9 mouse cellular contexts compared by ENCODE assay signal in genomic region chr11:115176399-115177190, GRCm38 (mm10). TPM values are rescaled to one million over a fixed set of nuclear protein-coding genes. Genes with fewer than 3 reads are reported as not detected.
DNase-seq lines count a peak whose midpoint lies in the region; ATAC-seq and TF ChIP-seq lines count a peak whose summit lies in the region.
"Had no signal": no experiment of that assay in that cellular context is flagged by ENCODE, and none has a peak within 500 bp of the region (broad histone marks: within the 10 kb centered on the region; RNA-seq: fewer than 3 reads in every experiment).

No protein-coding gene starts in this region.

- TF ChIP-seq CTCF in lung, embryonic 14.5 days (IDR thresholded peaks at IDR 0.05; ENCODE audit: low read depth), result no peak
- TF ChIP-seq CTCF in lung, adult 2 months (IDR thresholded peaks at IDR 0.05; ENCODE audit: insufficient read depth, low read length), result no peak

- WGBS in forebrain, embryonic 14.5 days, result 68% methylated on average over 24 of the region's 24 CpGs
- WGBS in forebrain, embryonic 13.5 days, result 63% methylated on average over 24 of the region's 24 CpGs
- WGBS in lung, embryonic 14.5 days, result 56% methylated on average over 24 of the region's 24 CpGs
- 88% methylated on average over 24 of the region's 24 CpGs for WGBS in lung, adult 2 months
- WGBS in limb, embryonic 12.5 days, result 65% methylated on average over 24 of the region's 24 CpGs
- 55% methylated on average over 24 of the region's 24 CpGs for WGBS in stomach, embryonic 14.5 days

- DNase-seq in forebrain, embryonic 14.5 days (ENCODE audit: low spot score), result no peak
- DNase-seq in lung, embryonic 14.5 days, result peak; percentile 34
- DNase-seq in lung, adult 2 months, result no peak
- DNase-seq in adrenal gland, postnatal 36 days, result no peak
- DNase-seq: lung, postnatal 4 days had no signal

- peak overlapping the region; percentile 27; the same call in 1 of the 2 replicates for H3K27ac ChIP-seq in forebrain, embryonic 14.5 days (ENCODE audit: low read depth, low read length)
- no peak overlapping the region; the same call in 1 of the 2 replicates for H3K27ac ChIP-seq in forebrain, embryonic 13.5 days
- H3K27ac ChIP-seq in lung, embryonic 14.5 days (ENCODE audit: low read depth), result peak overlapping the region; percentile 38; the same call in 1 of the 2 replicates
- peak overlapping the region; percentile 68 for H3K27ac ChIP-seq in limb, embryonic 12.5 days
- H3K27ac ChIP-seq in stomach, embryonic 14.5 days (ENCODE audit: low read length), result peak overlapping the region; percentile 52; the same call in 1 of the 2 replicates

- no peak overlapping the region; the same call in 1 of the 2 replicates for H3K9ac ChIP-seq in forebrain, embryonic 14.5 days (ENCODE audit: low read length)
- H3K9ac ChIP-seq in forebrain, embryonic 13.5 days, result no peak overlapping the region; the same call in 1 of the 2 replicates
- no peak overlapping the region for H3K9ac ChIP-seq in lung, embryonic 14.5 days
- no peak overlapping the region for H3K9ac ChIP-seq in limb, embryonic 12.5 days (replicated peaks)
- H3K9ac ChIP-seq in stomach, embryonic 14.5 days (replicated peaks; ENCODE audit: low read depth, low read length), result 0 out of 2 replicates have a peak overlapping the region, but pooled peaks have one; percentile 6

- 0 out of 2 replicates have a peak, but pooled peaks cover 8% of the 10 kb centered on the region for H3K36me3 ChIP-seq in forebrain, embryonic 14.5 days (ENCODE audit: control insufficient read depth, insufficient read depth, low read length)
- 0 out of 2 replicates have a peak, but pooled peaks cover 3% of the 10 kb centered on the region for H3K36me3 ChIP-seq in forebrain, embryonic 13.5 days (ENCODE audit: poor library complexity, severe bottlenecking)
- peaks cover 7% of the 10 kb centered on the region; the same call in 1 of the 2 replicates for H3K36me3 ChIP-seq in lung, embryonic 14.5 days (ENCODE audit: insufficient read depth)
- no peaks in the 10 kb centered on the region for H3K36me3 ChIP-seq in limb, embryonic 12.5 days
- H3K36me3 ChIP-seq in stomach, embryonic 14.5 days (ENCODE audit: control insufficient read depth, insufficient read depth, low read length), result no peaks in the 10 kb centered on the region; the same call in 1 of the 2 replicates

- H3K27me3 ChIP-seq in forebrain, embryonic 14.5 days (replicated peaks; ENCODE audit: control insufficient read depth, insufficient read depth, low read length), result no peaks in the 10 kb centered on the region
- 0 out of 2 replicates have a peak, but pooled peaks cover 18% of the 10 kb centered on the region for H3K27me3 ChIP-seq in forebrain, embryonic 13.5 days
- H3K27me3 ChIP-seq in lung, embryonic 14.5 days (ENCODE audit: insufficient read depth, low read length), result 0 out of 2 replicates have a peak, but pooled peaks cover 3% of the 10 kb centered on the region
- peaks cover 32% of the 10 kb centered on the region for H3K27me3 ChIP-seq in limb, embryonic 12.5 days
- H3K27me3 ChIP-seq in stomach, embryonic 14.5 days (ENCODE audit: control insufficient read depth, insufficient read depth, low read length), result no peaks in the 10 kb centered on the region

- ATAC-seq in forebrain, embryonic 14.5 days, result no peak
- ATAC-seq in forebrain, embryonic 13.5 days, result no peak
- no peak for ATAC-seq in lung, embryonic 14.5 days (ENCODE audit: insufficient read depth)
- ATAC-seq in limb, embryonic 12.5 days (ENCODE audit: insufficient number of reproducible peaks, insufficient read depth, low FRiP score, low TSS enrichment, low read depth), result no peak
- no peak for ATAC-seq in stomach, embryonic 14.5 days (ENCODE audit: insufficient number of reproducible peaks, insufficient read depth, low FRiP score, low read depth)
- no peak for ATAC-seq in monocyte, adult 5-6 weeks (replicated peaks; ENCODE audit: insufficient number of reproducible peaks, low FRiP score, low TSS enrichment, poor library complexity, severe bottlenecking)

- no peak overlapping the region for H3K4me2 ChIP-seq in forebrain, embryonic 14.5 days (ENCODE audit: low read length)
- no peak overlapping the region for H3K4me2 ChIP-seq in forebrain, embryonic 13.5 days
- no peak overlapping the region for H3K4me2 ChIP-seq in lung, embryonic 14.5 days
- H3K4me2 ChIP-seq in limb, embryonic 12.5 days, result peak overlapping the region; percentile 11; the same call in 1 of the 2 replicates
- H3K4me2 ChIP-seq in stomach, embryonic 14.5 days (replicated peaks; ENCODE audit: low read depth, low read length), result peak overlapping the region; percentile 32; the same call in 1 of the 2 replicates

- H3K4me3 ChIP-seq in forebrain, embryonic 14.5 days (ENCODE audit: low read depth, low read length), result no peak overlapping the region
- no peak overlapping the region for H3K4me3 ChIP-seq in forebrain, embryonic 13.5 days
- H3K4me3 ChIP-seq in lung, embryonic 14.5 days (ENCODE audit: low read depth, low read length), result no peak overlapping the region
- H3K4me3 ChIP-seq in lung, adult 2 months (replicated peaks; ENCODE audit: extremely low read depth, low read depth, low read length), result no peak overlapping the region
- H3K4me3 ChIP-seq in limb, embryonic 12.5 days (replicated peaks), result no peak overlapping the region
- H3K4me3 ChIP-seq in stomach, embryonic 14.5 days (ENCODE audit: low read depth, low read length), result no peak overlapping the region

- H3K9me3 ChIP-seq in forebrain, embryonic 14.5 days (replicated peaks; ENCODE audit: control insufficient read depth, low read length), result no peaks in the 10 kb centered on the region
- no peaks in the 10 kb centered on the region for H3K9me3 ChIP-seq in forebrain, embryonic 13.5 days (replicated peaks)
- H3K9me3 ChIP-seq in lung, embryonic 14.5 days (ENCODE audit: low read depth, low read length), result no peaks in the 10 kb centered on the region
- no peaks in the 10 kb centered on the region for H3K9me3 ChIP-seq in limb, embryonic 12.5 days
- no peaks in the 10 kb centered on the region for H3K9me3 ChIP-seq in stomach, embryonic 14.5 days (ENCODE audit: control insufficient read depth, low read depth, low read length)

- H3K4me1 ChIP-seq in forebrain, embryonic 14.5 days (ENCODE audit: control insufficient read depth, insufficient read depth, low read length), result peaks cover 35% of the 10 kb centered on the region
- peaks cover 66% of the 10 kb centered on the region for H3K4me1 ChIP-seq in forebrain, embryonic 13.5 days
- peaks cover 34% of the 10 kb centered on the region for H3K4me1 ChIP-seq in lung, embryonic 14.5 days (ENCODE audit: insufficient read depth)
- peaks cover 18% of the 10 kb centered on the region for H3K4me1 ChIP-seq in lung, adult 2 months (ENCODE audit: control insufficient read depth, insufficient read depth, low read length)
- H3K4me1 ChIP-seq in limb, embryonic 12.5 days (replicated peaks), result peaks cover 74% of the 10 kb centered on the region
- H3K4me1 ChIP-seq in stomach, embryonic 14.5 days (ENCODE audit: control insufficient read depth, insufficient read depth, low read length), result peaks cover 68% of the 10 kb centered on the region

- TF ChIP-seq POLR2A in lung, adult 2 months (IDR thresholded peaks at IDR 0.05; ENCODE audit: borderline replicate concordance, extremely low read depth, low read depth, low read length), result no peak

RNA-seq across cellular contexts. Expression of gene Tmem104, which starts 10.7 kb away (rescaled TPM):
- 6.3 and 8.5 TPM in 2 replicates for polyA plus RNA-seq in forebrain, embryonic 14.5 days (2014; fragmentation: Nextera tagmentation; extraction: Ambion mirVana)
- polyA plus RNA-seq in forebrain, embryonic 13.5 days (2015; fragmentation: Nextera tagmentation; extraction: Ambion mirVana), result 7.8 and 9.2 TPM in 2 replicates
- 11.4 and 14.3 TPM in 2 replicates for polyA plus RNA-seq in lung, embryonic 14.5 days (2014; fragmentation: Nextera tagmentation; extraction: Ambion mirVana)
- polyA plus RNA-seq in lung, adult 2 months (2012; rRNA removed), result 19.1 and 21.6 TPM in 2 replicates
- polyA plus RNA-seq in limb, embryonic 12.5 days (2016; fragmentation: Nextera tagmentation; extraction: Ambion mirVana), result 5.8 and 8.2 TPM in 2 replicates
- 10.5 and 13.2 TPM in 2 replicates for polyA plus RNA-seq in stomach, embryonic 14.5 days (2014; fragmentation: Nextera tagmentation; extraction: Ambion mirVana)
- total RNA-seq in monocyte, adult 5-6 weeks (2017), result 12.1 to 32.4 TPM (median 17.3 TPM) in 3 replicates
- total RNA-seq in adrenal gland, postnatal 36 days (2021), result 10 to 100 TPM; 19.9 to 23.2 TPM

RNA-seq across cellular contexts. Expression of gene Nat9, which starts 11.1 kb away (rescaled TPM):
- 19.5 and 20.4 TPM in 2 replicates for polyA plus RNA-seq in forebrain, embryonic 14.5 days (2014; fragmentation: Nextera tagmentation; extraction: Ambion mirVana)
- polyA plus RNA-seq in forebrain, embryonic 13.5 days (2015; fragmentation: Nextera tagmentation; extraction: Ambion mirVana), result 18.2 and 20.3 TPM in 2 replicates
- 17.9 and 18.7 TPM in 2 replicates for polyA plus RNA-seq in lung, embryonic 14.5 days (2014; fragmentation: Nextera tagmentation; extraction: Ambion mirVana)
- polyA plus RNA-seq in lung, adult 2 months (2012; rRNA removed), result 18.8 and 26.4 TPM in 2 replicates
- polyA plus RNA-seq in limb, embryonic 12.5 days (2016; fragmentation: Nextera tagmentation; extraction: Ambion mirVana), result 17.8 and 23.6 TPM in 2 replicates
- polyA plus RNA-seq in stomach, embryonic 14.5 days (2014; fragmentation: Nextera tagmentation; extraction: Ambion mirVana), result 18.3 and 20.1 TPM in 2 replicates
- total RNA-seq in monocyte, adult 5-6 weeks (2017), result 25.4 to 39.9 TPM (median 37.8 TPM) in 3 replicates
- total RNA-seq in adrenal gland, postnatal 36 days (2021), result 10 to 100 TPM; 26.7 to 29.4 TPM

RNA-seq across cellular contexts. Expression of gene Slc9a3r1, which starts 13.5 kb away (rescaled TPM):
- 39.4 and 48.4 TPM in 2 replicates for polyA plus RNA-seq in forebrain, embryonic 14.5 days (2014; fragmentation: Nextera tagmentation; extraction: Ambion mirVana)
- 28.8 TPM in 2 replicates for polyA plus RNA-seq in forebrain, embryonic 13.5 days (2015; fragmentation: Nextera tagmentation; extraction: Ambion mirVana)
- polyA plus RNA-seq in lung, embryonic 14.5 days (2014; fragmentation: Nextera tagmentation; extraction: Ambion mirVana), result 52.3 and 52.6 TPM in 2 replicates
- 46.8 and 60.1 TPM in 2 replicates for polyA plus RNA-seq in lung, adult 2 months (2012; rRNA removed)
- polyA plus RNA-seq in limb, embryonic 12.5 days (2016; fragmentation: Nextera tagmentation; extraction: Ambion mirVana), result 23.9 and 25.0 TPM in 2 replicates
- 105 and 114 TPM in 2 replicates for polyA plus RNA-seq in stomach, embryonic 14.5 days (2014; fragmentation: Nextera tagmentation; extraction: Ambion mirVana)
- total RNA-seq in monocyte, adult 5-6 weeks (2017), result 65.9 to 104 TPM (median 70.4 TPM) in 3 replicates
- 10 to 100 TPM; 18.1 to 20.3 TPM for total RNA-seq in adrenal gland, postnatal 36 days (2021)

RNA-seq across cellular contexts. Expression of gene Cd300lf, which starts 42.8 kb away (rescaled TPM):
- not detected in 2 replicates for polyA plus RNA-seq in forebrain, embryonic 14.5 days (2014; fragmentation: Nextera tagmentation; extraction: Ambion mirVana)
- polyA plus RNA-seq in forebrain, embryonic 13.5 days (2015; fragmentation: Nextera tagmentation; extraction: Ambion mirVana), result 0.11 TPM in 1 of 2 replicates, not detected in the other
- 0.91 and 1.1 TPM in 2 replicates for polyA plus RNA-seq in lung, embryonic 14.5 days (2014; fragmentation: Nextera tagmentation; extraction: Ambion mirVana)
- 12.2 and 20.6 TPM in 2 replicates for polyA plus RNA-seq in lung, adult 2 months (2012; rRNA removed)
- 0.26 TPM in 2 replicates for polyA plus RNA-seq in limb, embryonic 12.5 days (2016; fragmentation: Nextera tagmentation; extraction: Ambion mirVana)
- 0.33 and 0.48 TPM in 2 replicates for polyA plus RNA-seq in stomach, embryonic 14.5 days (2014; fragmentation: Nextera tagmentation; extraction: Ambion mirVana)
- total RNA-seq in monocyte, adult 5-6 weeks (2017), result 20.4 to 32.5 TPM (median 25.8 TPM) in 3 replicates
- total RNA-seq in adrenal gland, postnatal 36 days (2021), result 1 to 10 TPM in 1 of 2 experiments, under 1 TPM in 1; 0.69 to 1.0 TPM

Comparison
In these comparisons a context has a peak if more than half of its experiments do, and no peak if none do; other contexts are left out.
1. H3K4me2 ChIP-seq: peak in limb, embryonic 12.5 days (single experiment) and stomach, embryonic 14.5 days (single experiment); none in forebrain, embryonic 14.5 days (single experiment), forebrain, embryonic 13.5 days (single experiment) and lung, embryonic 14.5 days (single experiment).